Mouse (Mus musculus): ENCODE measurements around the gene Art2b.
"Not testable (repeated sequence)": the region's sequence is repeated elsewhere in the genome, so short reads cannot be mapped to it uniquely, and the experiment has no call there.

The Art2b gene

DNA sequence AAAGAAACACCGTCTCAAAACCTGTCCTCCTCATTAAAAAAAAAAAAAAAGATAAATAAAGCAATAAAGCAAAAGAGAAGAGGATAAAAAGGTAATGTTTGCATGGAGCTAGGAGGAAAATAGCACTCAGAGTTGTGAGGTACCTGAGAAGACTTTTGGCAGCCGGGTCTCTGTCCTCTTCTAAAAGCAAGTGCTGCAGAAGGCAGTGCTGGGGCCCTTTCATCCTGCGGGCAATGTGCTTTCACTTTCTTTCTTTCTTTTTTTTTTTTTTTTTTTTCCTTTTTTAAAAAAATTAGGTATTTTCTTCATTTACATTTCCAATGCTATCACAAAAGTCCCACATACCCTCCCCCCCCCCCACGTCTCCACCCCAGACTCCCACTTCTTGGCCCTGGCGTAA lies at the start of gene Art2b:
TSS of gene Art2b (minus strand) at position 193 of the 400 bp plus-strand sequence.
- no peak for ATAC-seq (ENCODE audit: insufficient number of reproducible peaks, low FRiP score, low TSS enrichment)

DNA sequence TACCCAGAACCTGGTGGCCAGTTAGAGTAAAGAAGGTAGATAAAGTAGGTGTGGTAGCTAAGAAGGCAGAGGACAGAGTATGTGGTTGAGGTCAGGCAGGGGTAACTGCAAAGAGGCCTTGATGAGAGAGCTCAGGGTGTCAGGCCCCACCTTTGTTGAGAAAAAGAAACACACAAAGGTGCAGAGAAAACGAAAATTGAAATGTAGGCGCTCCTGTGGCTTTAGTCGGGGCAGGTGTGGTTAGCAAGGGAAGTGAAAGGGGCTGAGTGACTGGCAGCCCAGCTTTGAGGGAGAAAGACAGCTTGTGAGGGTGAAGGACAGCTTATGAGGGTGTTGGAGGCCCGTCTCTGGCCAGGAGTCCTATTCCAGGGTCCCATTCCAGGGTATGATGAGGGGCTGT lies 49.1 kb upstream of the Art2b start:
- ATAC-seq (ENCODE audit: insufficient number of reproducible peaks, low FRiP score, low TSS enrichment), result no peak

DNA sequence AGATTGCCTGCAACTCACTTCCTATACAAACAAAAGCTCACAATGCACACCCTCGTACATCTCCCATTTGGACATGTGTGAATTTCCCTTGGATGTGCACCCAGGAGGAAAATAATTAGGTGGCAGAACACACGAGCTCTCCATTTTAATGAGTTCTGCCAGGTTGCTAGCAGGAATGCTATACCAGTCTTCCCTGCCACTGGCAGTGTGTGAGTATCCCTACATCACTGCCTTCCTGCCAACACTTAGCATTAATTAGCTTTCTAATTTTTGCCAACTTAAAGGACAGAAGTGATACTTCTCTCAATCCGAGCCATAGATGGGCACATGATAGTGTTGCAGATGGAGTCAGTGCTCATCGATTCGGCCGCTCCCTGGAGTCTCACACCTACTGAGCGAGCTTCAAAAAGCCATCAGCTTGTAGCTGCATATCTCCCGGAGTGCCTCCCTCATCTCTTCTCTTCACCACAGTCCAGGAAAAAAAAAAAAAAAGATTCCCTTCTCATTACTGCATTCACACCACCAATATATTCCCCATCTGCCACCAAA lies 48.3 kb upstream of the Art2b start:
- ATAC-seq (ENCODE audit: insufficient number of reproducible peaks, low FRiP score, low TSS enrichment), result no peak

DNA sequence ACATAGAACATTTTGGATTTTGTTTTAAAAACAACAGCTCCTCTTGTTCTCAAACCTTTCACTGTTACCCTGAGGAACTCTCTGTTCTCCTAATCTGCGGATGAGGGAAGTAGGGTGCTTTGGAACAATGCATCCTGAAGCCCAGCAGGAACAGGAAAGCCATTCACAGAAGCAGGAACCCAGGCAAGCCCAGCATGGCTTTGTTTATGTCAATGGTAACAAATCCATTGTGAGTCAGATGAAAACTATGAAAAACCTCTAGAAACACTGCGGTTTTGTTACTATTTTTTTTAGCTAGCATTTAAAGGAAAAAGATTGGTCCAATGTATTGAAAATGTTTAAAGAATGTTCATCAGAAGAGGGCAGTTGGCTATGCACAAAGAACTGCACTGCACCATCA lies 43.1 kb upstream of the Art2b start:
- ATAC-seq (ENCODE audit: insufficient number of reproducible peaks, low FRiP score, low TSS enrichment), result no peak

DNA sequence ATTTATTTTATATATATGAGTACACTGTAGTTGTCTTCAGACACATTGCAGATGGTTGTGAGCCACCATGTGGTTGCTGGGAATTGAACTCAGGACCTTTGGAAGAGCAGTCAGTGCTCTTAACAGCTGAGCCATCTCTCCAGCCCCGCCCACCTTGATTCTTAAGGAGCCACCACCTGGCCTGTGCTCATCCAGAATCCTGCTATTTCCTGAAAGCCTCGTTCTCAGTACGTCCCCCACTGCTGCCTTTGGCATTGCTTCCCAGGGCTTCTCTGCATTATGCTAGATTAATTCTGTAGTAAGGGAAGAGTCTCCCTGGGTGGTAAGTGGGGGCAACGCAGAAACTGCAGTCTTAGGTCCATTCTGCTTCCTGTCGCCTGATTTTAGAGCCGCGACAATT lies 41.8 kb upstream of the Art2b start:
- not testable (repeated sequence) for ATAC-seq (ENCODE audit: insufficient number of reproducible peaks, low FRiP score, low TSS enrichment)

DNA sequence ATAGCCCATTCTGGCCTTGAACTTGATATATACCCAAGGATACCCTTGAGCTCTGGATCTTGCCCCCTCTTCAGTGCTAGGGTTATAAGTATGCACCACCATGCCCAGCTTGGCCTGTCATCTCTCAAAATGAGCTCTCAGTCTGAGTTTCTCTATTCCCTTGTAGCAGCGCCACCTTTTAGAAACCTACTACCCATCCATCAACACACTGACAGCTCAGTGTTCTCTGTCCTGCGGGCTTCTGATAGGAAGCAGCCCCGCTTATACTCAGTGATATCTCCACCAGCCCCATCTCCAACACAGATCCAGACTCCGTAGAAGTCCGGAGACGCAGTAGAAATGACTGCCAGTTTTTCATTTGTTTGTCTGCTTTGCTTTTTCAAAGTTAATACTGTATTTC lies 38.9 kb upstream of the Art2b start:
- no peak for ATAC-seq (ENCODE audit: insufficient number of reproducible peaks, low FRiP score, low TSS enrichment)

DNA sequence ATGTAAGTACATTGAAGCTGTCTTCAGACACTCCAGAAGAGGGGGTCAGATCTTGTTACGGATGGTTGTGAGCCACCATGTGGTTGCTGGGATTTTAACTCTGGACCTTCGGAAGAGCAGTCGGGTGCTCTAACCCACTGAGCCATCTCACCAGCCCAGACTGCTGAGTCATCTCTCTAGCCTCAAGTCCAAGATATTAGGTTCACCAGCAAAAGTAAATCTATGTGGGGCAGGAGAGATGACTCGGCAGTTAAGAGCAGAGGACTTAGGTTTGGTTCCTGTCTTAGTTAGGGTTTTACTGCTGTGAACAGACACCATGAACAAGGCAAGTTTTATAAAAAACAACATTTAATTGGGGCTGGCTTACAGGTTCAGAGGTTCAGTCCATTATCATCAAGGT lies 36.5 kb upstream of the Art2b start:
- not testable (repeated sequence) for ATAC-seq (ENCODE audit: insufficient number of reproducible peaks, low FRiP score, low TSS enrichment)

DNA sequence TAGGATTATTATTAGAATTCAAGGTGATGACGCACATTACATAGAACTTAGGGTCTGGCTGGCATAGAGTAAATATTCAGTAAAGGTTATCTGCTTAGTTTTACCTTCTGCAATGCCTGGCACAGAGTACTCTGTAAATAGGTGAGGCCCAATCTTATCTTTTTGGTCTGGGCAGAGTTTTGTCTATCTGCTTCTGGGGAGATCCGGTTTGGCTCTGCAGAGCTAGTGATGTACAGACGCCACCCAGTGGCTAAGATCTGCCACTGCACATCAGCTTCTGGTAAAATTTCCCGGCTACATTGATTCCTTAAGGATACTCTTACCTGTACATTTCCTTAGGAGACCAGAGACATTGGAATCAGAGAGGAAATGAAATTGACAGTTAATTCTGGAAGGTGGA lies 35.0 kb upstream of the Art2b start:
- ATAC-seq (ENCODE audit: insufficient number of reproducible peaks, low FRiP score, low TSS enrichment), result no peak; the same call in 1 of the 2 replicates

DNA sequence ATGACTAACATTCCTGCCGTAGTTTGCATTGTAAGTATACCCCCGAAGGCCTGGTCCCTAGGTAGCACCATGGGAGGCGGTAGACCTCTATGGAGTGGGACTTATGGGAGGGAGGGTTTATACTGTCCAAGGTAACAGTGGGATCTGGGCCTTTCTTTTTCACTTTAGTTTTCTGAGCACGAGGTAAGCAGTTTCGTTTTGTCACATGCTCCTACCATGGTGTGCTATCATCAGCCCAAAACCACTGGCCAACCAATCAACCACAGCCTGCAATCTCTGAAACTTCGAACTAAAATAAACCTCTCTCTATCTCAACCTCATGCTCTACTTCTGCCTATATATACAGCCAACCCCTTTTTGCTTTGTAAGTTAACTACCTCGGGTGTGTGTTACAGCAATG lies 32.9 kb upstream of the Art2b start:
- ATAC-seq (ENCODE audit: insufficient number of reproducible peaks, low FRiP score, low TSS enrichment), result no peak

DNA sequence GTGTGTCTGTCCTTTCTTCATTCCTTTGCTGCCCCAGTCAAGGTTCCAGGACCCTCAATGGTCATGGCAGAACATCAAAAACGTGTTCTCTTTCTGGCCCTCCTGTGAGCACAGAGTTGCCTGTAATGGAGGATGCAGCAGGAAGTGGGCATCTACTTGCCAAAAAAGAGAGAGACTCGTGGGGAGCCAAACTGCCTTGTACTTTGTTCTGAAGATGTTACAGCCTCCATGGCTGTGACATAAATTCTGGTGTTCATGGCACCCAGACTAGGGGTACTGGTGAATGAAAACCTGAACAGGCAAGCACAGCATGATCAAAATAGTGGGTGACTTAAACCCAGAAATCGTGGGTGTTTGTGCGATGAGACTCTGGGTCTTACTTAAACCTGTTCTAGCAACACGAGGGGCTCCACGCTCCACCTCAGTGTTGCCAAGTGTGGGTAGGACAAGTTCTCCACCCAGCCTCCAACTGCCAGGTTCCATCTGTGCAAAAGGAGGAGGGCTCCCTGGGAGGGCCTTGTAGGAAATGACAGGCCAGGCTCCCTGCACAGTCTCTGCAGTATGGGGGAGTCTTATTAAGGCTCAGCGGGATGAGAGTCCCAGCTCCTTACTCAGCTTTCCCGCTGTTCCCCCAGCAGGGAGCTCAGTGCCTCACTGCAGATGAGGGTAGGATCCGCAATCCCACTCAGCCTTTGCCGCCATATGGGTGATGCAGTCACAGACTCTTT lies 32.2 kb upstream of the Art2b start:
- no peak for ATAC-seq (ENCODE audit: insufficient number of reproducible peaks, low FRiP score, low TSS enrichment)

DNA sequence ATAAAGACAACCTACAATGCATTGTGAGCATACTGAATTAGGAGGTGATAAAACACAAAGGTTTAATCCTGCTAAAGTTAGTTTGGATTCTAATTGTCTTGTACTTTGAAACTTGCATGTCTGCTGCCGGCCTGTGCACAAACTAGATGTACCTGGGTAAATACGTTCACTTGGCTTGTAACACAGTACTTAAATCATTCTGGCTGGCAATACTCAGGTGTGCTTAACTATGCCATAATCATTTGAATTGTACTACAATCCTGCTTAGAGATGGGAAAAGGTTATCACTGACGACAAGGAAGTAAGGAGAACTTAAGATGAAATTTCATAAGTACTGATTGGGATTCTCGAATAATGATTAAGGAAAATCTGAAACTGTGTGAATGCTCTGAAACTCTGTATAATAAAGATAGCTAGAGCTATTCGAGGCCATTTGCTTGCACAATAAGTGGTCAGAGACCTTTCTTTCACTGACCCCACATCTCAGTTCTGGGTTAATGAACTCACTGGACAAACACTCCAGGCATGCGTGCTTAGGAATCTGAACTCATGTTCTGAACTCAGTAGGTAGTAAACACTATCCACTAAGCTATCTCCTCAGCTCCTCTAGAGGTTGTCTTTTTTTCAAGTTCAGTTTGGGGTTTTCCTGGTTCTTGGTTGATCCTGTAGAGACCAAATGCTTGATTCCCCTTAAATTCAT lies 30.9 kb upstream of the Art2b start:
- no peak for ATAC-seq (ENCODE audit: insufficient number of reproducible peaks, low FRiP score, low TSS enrichment)

DNA sequence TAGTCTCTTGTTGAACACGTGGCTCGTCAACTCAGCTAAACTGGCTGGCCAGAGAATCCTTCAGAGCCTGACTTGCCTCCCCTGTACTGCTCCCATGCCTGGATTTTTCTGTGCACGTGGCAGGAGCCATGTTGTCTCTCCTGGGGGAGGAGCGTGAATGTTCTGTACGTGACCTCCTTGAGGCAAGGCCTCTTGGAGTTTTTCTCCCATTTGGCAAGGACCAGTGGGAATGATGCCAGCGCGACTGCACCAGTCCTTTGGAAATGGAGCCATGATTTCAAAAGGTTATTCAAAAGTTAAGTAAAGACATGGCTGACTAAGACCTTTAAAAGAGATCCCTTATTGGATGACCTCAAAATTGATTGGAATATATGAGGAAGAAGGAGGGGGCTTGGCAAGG lies 30.0 kb upstream of the Art2b start:
- no peak for ATAC-seq (ENCODE audit: insufficient number of reproducible peaks, low FRiP score, low TSS enrichment)

DNA sequence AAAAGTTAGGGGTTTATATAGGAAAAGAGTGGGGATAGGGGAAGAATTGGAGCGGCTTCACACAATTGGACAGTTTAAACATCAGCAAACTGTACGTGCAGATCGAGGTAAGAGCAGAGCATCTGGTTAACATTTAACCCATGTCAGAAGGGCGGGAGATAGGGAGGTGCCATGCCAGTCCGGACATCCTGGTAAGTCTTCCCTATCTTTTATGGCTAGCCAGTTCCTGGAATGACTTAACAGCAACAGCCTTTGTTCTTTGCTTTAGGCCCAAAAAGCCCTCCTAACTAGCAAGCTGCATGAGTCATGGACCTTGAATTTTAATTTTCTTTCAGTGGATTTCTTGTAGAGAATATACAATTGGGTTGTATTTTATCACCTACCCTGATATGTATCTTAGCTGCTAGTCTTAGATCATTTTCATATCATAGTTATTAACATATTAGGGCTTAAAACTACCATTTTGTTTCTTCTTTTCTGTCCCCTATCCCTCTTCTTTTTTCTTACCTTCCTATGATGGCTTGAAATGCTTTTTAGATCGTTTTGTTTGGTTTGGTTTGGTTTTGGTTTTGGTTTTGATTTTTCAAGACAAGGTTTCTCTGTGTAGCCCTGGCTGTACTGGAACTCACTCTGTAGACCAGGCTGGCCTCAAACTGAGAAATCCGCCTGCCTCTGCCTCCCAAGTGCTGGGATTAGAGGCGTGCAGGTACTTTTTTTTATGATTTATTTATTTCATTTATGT lies 27.6 kb upstream of the Art2b start:
- not testable (repeated sequence) for ATAC-seq (ENCODE audit: insufficient number of reproducible peaks, low FRiP score, low TSS enrichment)

DNA sequence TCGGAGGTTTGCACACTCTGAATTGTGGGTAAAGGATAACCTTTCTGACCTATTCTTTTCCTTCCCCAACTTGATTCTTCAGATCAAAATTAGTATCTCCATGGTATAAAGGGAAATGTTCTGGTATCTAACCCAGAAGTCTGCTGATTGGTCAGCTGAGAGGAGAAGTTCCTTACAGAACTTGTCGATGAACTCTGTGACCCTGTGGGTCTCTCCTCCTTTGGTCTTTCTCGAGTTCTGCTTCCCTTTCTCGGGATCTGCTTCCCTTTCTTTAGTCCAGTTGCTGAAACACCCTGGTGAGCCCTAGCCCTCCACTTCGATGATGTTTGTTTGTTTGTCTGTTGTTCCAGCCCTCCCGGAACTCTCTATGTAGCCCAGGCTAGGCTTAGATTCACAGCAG lies 22.4 kb upstream of the Art2b start:
- ATAC-seq (ENCODE audit: insufficient number of reproducible peaks, low FRiP score, low TSS enrichment), result no peak

DNA sequence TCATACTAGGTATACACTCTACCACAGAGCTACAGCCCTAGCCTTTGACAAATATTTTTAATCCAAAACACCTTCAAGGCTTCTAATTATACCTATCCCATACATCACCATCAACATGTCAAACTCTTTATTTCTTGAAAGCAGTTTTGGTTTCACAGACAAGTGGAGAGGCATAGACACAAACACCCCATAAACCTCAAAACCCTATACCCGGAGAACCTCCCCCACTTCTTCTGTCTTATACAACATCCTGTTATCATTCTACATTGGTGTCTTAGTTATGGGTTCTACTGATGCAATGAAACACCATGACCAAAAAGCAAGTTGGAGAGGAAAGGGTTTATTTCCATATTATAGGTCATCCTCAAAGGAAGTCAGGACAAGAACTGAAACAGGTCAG lies 15.0 kb upstream of the Art2b start:
- no peak for ATAC-seq (ENCODE audit: insufficient number of reproducible peaks, low FRiP score, low TSS enrichment)

DNA sequence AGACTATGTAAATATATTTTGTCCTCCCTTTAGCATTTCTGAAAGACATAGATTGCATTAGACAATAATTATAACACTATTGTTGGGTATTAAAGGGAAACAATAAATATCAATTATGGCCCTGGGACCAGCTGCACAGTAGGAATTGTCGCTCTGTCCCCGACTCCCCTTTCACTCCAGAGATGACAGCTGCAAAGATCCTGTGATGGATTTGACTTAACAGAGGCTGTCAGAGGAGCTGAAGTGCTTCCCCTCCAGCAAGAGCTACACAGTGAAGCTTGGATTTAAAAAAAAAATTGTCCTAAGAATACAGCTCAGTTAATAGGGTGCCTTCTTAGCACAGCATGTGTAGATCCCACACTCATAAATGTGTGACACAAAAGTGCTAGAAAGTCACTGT lies 13.1 kb upstream of the Art2b start:
- ATAC-seq (ENCODE audit: insufficient number of reproducible peaks, low FRiP score, low TSS enrichment), result no peak

DNA sequence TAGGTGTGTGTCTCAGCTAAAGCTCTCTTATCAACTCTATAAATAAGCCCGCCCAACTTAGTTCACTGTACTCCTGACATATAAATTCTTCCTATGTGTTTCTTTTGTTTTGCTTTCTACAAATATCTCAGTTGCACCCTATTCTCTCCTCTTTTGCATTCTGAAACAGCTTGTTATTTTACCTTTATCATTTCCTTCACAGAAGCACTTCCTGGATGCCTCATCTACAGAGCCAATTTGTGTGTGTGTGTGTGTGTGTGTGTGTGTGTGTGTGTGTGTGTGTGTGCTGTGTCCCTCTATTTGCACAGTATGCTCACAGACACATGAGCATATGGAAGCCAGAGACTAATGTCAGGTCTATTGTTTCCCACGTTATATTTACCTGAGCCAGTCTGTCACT lies 9.6 kb upstream of the Art2b start:
- ATAC-seq (ENCODE audit: insufficient number of reproducible peaks, low FRiP score, low TSS enrichment), result no peak

DNA sequence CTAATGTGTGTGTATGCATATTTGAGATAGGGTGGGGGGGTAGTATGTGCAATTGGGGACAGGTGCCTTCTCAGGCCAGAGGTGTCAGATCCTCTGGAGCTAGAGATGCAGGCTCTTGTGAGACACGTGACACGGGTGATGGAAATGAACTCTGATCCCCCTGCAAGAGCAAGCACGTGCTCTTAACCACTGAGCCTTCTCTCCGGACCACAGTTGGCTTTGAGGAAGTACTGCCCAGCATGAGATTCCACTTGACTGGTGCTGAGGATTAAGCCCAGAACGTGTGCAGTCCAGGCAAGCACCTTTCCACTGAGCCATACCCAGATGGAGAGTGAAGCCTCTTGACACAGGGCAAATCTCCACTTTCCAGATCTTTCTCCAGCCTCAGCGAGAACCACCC lies 1.1 kb downstream of the Art2b start:
- ATAC-seq (ENCODE audit: insufficient number of reproducible peaks, low FRiP score, low TSS enrichment), result not testable (repeated sequence)

DNA sequence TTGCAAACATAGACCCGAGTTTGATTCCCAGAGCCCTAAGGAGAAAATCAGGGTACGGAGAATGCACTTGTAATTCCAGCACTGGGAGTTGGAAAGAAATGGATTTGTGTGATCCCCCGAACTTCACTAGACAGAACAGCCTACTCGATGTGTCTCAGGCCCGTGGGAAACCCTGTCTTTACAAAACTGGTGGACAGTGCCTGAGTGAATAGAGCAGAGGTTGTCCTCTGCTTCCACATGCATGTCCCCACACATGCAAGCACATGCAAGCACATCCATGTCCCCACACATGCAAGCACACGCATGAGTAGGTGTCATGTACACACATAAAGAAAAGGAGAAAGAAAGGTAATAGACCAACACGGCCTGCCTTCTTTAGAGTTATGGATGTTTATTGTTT lies 3.4 kb downstream of the Art2b start:
- no peak for ATAC-seq (ENCODE audit: insufficient number of reproducible peaks, low FRiP score, low TSS enrichment)

DNA sequence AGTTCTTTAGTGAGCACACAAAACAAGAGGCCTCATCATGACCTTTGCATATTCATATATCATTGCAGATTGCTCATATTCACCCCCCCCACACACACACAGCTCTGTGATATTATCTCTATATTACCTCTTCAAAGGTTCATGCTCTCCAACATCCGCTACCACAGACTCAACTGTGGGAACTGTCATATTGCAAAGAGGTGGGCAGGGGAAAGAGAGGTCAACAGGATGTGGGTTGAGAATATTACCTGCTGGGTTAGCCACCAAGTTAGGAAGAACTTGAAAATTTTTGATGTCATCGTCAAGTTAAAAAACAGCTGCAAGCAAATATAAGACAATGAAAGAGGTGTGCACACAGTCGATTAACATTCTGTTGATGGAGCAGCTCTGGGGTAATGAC lies 4.5 kb downstream of the Art2b start:
- ATAC-seq (ENCODE audit: insufficient number of reproducible peaks, low FRiP score, low TSS enrichment), result not testable (repeated sequence)

DNA sequence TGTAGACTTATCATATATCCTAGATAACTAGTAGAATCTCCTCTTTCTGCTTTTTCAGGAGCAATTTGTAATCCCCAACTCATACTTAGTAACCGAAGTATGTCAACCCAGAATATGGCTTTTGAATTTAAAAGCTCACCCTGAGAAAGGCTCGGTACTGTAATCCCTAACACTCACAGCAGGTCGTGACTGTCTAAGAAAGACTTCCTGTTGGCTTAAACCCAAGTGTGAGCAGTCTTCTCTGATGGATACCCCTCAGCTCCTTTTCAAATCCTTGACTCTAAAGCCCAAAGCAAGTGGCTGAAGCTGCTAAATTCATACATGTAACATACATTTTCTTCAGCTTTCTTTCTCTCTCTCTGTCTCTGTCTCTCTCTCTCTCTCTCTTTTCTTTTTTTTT lies 11.0 kb downstream of the Art2b start:
- no peak for ATAC-seq (ENCODE audit: insufficient number of reproducible peaks, low FRiP score, low TSS enrichment)
